Mouse (Mus musculus): ENCODE measurements at regions not wholly inside any gene's neighbourhood (a gene's known extent, or its start where the extent isn't known, plus 50 kb on each side); places are given as distances from the start of the nearest gene placed in this dataset.

DNA sequence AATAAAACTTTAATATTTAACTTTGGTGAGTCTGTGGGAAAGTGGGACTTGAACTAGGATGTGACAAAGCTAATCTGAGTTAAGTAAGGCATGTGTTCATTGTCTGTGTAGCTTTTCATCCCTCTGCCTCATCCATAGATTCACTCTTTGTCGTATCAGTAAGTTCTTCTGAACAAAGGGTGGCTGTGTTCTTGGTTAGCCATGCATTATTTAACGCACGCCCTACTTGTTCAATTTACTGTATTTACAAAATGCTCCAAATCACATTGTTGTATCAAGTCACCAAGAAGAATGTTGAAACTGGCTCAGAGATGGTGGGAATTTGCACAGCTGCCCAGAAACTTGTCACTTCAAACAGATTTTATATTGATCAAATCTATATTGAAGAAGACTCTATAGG, 132.2 kb upstream of the Meis1 start:
- Histone ChIP-seq H3K4me3 (replicated peaks) (no peak overlapping the region), H3K4me1 (replicated peaks) (no peaks in the 10 kb centered on the region), H3K4me2 (no peak overlapping the region), H3K27ac (replicated peaks) (no peak overlapping the region), H3K27me3 (no peaks in the 10 kb centered on the region), H3K36me3 (replicated peaks) (no peaks in the 10 kb centered on the region), H3K9ac (no peak overlapping the region), H3K9me3 (replicated peaks) (no peaks in the 10 kb centered on the region)
- WGBS (ENCODE audit: insufficient replicate concordance) = 65% methylated on average over 3 of the region's 3 CpGs
- ATAC-seq (ENCODE audit: insufficient read depth) = no peak

- Histone ChIP-seq H3K9me3 (replicated peaks) (no peaks in the 10 kb centered on the region), H3K4me3 (replicated peaks) (no peak overlapping the region), H3K36me3 (replicated peaks) (no peaks in the 10 kb centered on the region), H3K27me3 (no peaks in the 10 kb centered on the region), H3K9ac (no peak overlapping the region), H3K27ac (replicated peaks) (no peak overlapping the region), H3K4me1 (replicated peaks) (no peaks in the 10 kb centered on the region), H3K4me2 (no peak overlapping the region)
- 55% methylated on average over 4 of the region's 4 CpGs for WGBS (ENCODE audit: insufficient replicate concordance)
- ATAC-seq (ENCODE audit: insufficient read depth) = no peak
Measured at GRCm38 (mm10) chr11:19153714-19154113, 134.9 kb upstream of the Meis1 start.

- WGBS (ENCODE audit: insufficient replicate concordance) = 54% methylated on average over 4 of the region's 4 CpGs
- Histone ChIP-seq H3K9me3 (replicated peaks) (no peaks in the 10 kb centered on the region), H3K9ac (no peak overlapping the region), H3K27ac (replicated peaks) (no peak overlapping the region), H3K27me3 (no peaks in the 10 kb centered on the region), H3K36me3 (replicated peaks) (no peaks in the 10 kb centered on the region), H3K4me2 (no peak overlapping the region), H3K4me3 (replicated peaks) (no peak overlapping the region), H3K4me1 (replicated peaks) (no peaks in the 10 kb centered on the region)
- ATAC-seq (ENCODE audit: insufficient read depth) = no peak
Measured at GRCm38 (mm10) chr11:19154813-19155616, 136.2 kb upstream of the Meis1 start.

- Histone ChIP-seq H3K36me3 (replicated peaks) (no peaks in the 10 kb centered on the region), H3K4me3 (replicated peaks) (no peak overlapping the region), H3K27ac (replicated peaks) (no peak overlapping the region), H3K4me1 (replicated peaks) (no peaks in the 10 kb centered on the region), H3K27me3 (no peaks in the 10 kb centered on the region), H3K9me3 (replicated peaks) (no peaks in the 10 kb centered on the region), H3K4me2 (no peak overlapping the region), H3K9ac (no peak overlapping the region)
- no peak for ATAC-seq (ENCODE audit: insufficient read depth)
- WGBS (ENCODE audit: insufficient replicate concordance) = 20% methylated on average over 2 of the region's 2 CpGs
Measured at GRCm38 (mm10) chr11:19155617-19155983, 136.8 kb upstream of the Meis1 start.

- Histone ChIP-seq H3K9ac (no peak overlapping the region), H3K4me1 (replicated peaks) (no peaks in the 10 kb centered on the region), H3K27me3 (no peaks in the 10 kb centered on the region), H3K4me2 (no peak overlapping the region), H3K27ac (replicated peaks) (no peak overlapping the region), H3K9me3 (replicated peaks) (no peaks in the 10 kb centered on the region), H3K4me3 (replicated peaks) (no peak overlapping the region), H3K36me3 (replicated peaks) (no peaks in the 10 kb centered on the region)
- 51% methylated on average over 3 of the region's 3 CpGs for WGBS (ENCODE audit: insufficient replicate concordance)
- ATAC-seq (ENCODE audit: insufficient read depth) = no peak
Measured at GRCm38 (mm10) chr11:19160227-19160626, 141.4 kb upstream of the Meis1 start.

DNA sequence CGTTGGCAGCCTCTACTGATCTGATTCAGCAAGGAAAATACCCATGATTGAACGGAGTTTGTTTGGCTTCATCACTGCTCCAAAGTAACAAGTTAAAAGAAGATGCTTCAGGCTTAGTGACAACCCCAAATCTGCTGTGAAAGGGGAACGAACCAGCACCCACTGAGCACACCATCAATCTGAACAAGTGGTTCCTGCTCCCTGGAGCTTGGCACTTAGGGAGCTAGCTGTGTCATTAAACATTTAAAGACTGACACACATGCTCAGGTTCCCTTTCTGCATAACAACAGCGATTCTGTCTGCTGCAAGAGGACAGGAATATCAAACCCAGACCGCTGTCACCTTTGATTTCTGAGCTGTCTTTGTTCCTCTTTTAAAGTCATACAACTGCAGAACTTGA, 141.9 kb upstream of the Meis1 start:
- Histone ChIP-seq H3K9me3 (replicated peaks) (no peaks in the 10 kb centered on the region), H3K4me3 (replicated peaks) (no peak overlapping the region), H3K27ac (replicated peaks) (no peak overlapping the region), H3K4me2 (no peak overlapping the region), H3K9ac (no peak overlapping the region), H3K27me3 (no peaks in the 10 kb centered on the region), H3K36me3 (replicated peaks) (no peaks in the 10 kb centered on the region), H3K4me1 (replicated peaks) (no peaks in the 10 kb centered on the region)
- no peak for ATAC-seq (ENCODE audit: insufficient read depth)
- WGBS (ENCODE audit: insufficient replicate concordance) = 30% methylated on average over 5 of the region's 5 CpGs

- Histone ChIP-seq H3K4me2 (no peak overlapping the region), H3K27me3 (no peaks in the 10 kb centered on the region), H3K4me1 (replicated peaks) (no peaks in the 10 kb centered on the region), H3K9me3 (replicated peaks) (no peaks in the 10 kb centered on the region), H3K36me3 (replicated peaks) (no peaks in the 10 kb centered on the region), H3K27ac (replicated peaks) (no peak overlapping the region), H3K9ac (no peak overlapping the region), H3K4me3 (replicated peaks) (no peak overlapping the region)
- WGBS (ENCODE audit: insufficient replicate concordance) = 49% methylated on average over 2 of the region's 2 CpGs
- ATAC-seq (ENCODE audit: insufficient read depth) = no peak
Measured at GRCm38 (mm10) chr11:19170938-19171337, 152.2 kb upstream of the Meis1 start.

DNA sequence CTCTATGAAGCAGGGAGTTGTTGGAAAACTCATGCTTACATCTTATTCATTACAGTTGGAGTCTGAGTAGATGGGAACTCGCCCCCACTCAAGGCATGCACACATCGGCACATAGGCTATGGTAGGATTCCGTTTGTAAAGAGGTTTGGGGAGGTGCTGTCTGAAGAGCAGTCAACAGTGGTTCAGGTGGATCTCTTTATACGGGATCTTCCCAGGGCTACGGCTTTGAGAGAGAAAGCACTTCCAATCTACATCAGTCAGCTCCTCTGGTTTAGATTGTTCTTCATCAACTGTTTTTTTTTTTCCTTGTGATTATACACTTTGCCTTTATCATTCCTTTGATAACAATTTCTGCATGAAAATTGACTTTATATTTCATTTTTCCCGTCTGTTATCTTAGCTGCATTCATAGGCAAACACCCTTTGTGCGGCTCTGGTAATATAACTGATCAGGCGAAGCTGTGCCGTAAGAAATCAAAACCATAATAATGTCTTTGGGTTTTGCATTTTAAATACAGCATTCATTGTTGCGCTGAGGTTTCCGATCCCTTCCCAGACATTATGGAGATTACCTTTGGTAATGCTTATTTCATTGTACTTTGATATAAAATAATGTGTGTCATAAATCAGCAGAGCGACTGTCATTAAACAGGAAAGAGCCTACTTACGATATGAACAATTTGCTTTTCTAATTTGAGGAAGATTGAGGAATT, 155.7 kb upstream of the Meis1 start:
- no peaks in the 10 kb centered on the region for H3K36me3 ChIP-seq (replicated peaks)
- no peaks in the 10 kb centered on the region for H3K9me3 ChIP-seq (replicated peaks)
- no peak overlapping the region for H3K4me2 ChIP-seq
- no peak overlapping the region for H3K9ac ChIP-seq
- WGBS (ENCODE audit: insufficient replicate concordance) = 71% methylated on average over 13 of the region's 13 CpGs
- no peak for ATAC-seq (ENCODE audit: insufficient read depth)
- no peak overlapping the region for H3K27ac ChIP-seq (replicated peaks)
- no peaks in the 10 kb centered on the region for H3K27me3 ChIP-seq
- no peaks in the 10 kb centered on the region for H3K4me1 ChIP-seq (replicated peaks)
- no peak overlapping the region for H3K4me3 ChIP-seq (replicated peaks)

GRCm38 (mm10) chr11:19179290-19179689, 160.5 kb upstream of the Meis1 start:
- 73% methylated on average over 1 of the region's 1 CpGs for WGBS (ENCODE audit: insufficient replicate concordance)

GRCm38 (mm10) chr11:19189778-19190177, 171.0 kb upstream of the Meis1 start:
- ATAC-seq (ENCODE audit: insufficient read depth) = no peak
- no peaks in the 10 kb centered on the region for H3K4me1 ChIP-seq (replicated peaks)
- no peaks in the 10 kb centered on the region for H3K9me3 ChIP-seq (replicated peaks)
- H3K4me2 ChIP-seq = no peak overlapping the region
- no peak overlapping the region for H3K4me3 ChIP-seq (replicated peaks)
- no peaks in the 10 kb centered on the region for H3K27me3 ChIP-seq
- no peaks in the 10 kb centered on the region for H3K36me3 ChIP-seq (replicated peaks)
- WGBS (ENCODE audit: insufficient replicate concordance) = 23% methylated on average over 2 of the region's 2 CpGs
- no peak overlapping the region for H3K27ac ChIP-seq (replicated peaks)
- no peak overlapping the region for H3K9ac ChIP-seq

More at GRCm38 (mm10) chr11:19179290-19179689, 160.5 kb upstream of the Meis1 start:
- Histone ChIP-seq H3K4me2 (no peak overlapping the region), H3K27me3 (no peaks in the 10 kb centered on the region), H3K4me3 (replicated peaks) (no peak overlapping the region), H3K27ac (replicated peaks) (no peak overlapping the region), H3K9me3 (replicated peaks) (no peaks in the 10 kb centered on the region), H3K36me3 (replicated peaks) (no peaks in the 10 kb centered on the region), H3K4me1 (replicated peaks) (no peaks in the 10 kb centered on the region), H3K9ac (no peak overlapping the region)
- ATAC-seq (ENCODE audit: insufficient read depth) = no peak

- Histone ChIP-seq H3K4me3 (replicated peaks) (no peak overlapping the region), H3K9ac (no peak overlapping the region), H3K4me1 (replicated peaks) (no peaks in the 10 kb centered on the region), H3K36me3 (replicated peaks) (no peaks in the 10 kb centered on the region), H3K4me2 (no peak overlapping the region), H3K9me3 (replicated peaks) (no peaks in the 10 kb centered on the region), H3K27me3 (no peaks in the 10 kb centered on the region), H3K27ac (replicated peaks) (no peak overlapping the region)
- ATAC-seq (ENCODE audit: insufficient read depth) = no peak
- 13% methylated on average over 1 of the region's 1 CpGs for WGBS (ENCODE audit: insufficient replicate concordance)
Measured at GRCm38 (mm10) chr11:19194464-19194863, 175.7 kb upstream of the Meis1 start.

Measured in liver, embryonic 15.5 days (tissue).